Mouse (Mus musculus) stomach, postnatal 0 days (tissue): ENCODE measurements around the gene Lsamp.

Source experiments
- CTCF ChIP-seq: IDR thresholded peaks from 2 replicates; pipeline ENCODE4 v1.5.1; 2016; ENCODE audit warnings: antibody characterized with exemption, low read depth, mild to moderate bottlenecking, moderate library complexity
- EP300 ChIP-seq: optimal IDR thresholded peaks from 2 replicates; pipeline ENCODE3; 2016; ENCODE audit warnings: antibody characterized with exemption

- no peak for TF ChIP-seq CTCF
- no peak for TF ChIP-seq EP300
Observed at GRCm38 (mm10) chr16:42048138-42048537, 2064.0 kb downstream of the Lsamp start.
